Mouse (Mus musculus): ENCODE data around the gene Ces1d.

DNA sequence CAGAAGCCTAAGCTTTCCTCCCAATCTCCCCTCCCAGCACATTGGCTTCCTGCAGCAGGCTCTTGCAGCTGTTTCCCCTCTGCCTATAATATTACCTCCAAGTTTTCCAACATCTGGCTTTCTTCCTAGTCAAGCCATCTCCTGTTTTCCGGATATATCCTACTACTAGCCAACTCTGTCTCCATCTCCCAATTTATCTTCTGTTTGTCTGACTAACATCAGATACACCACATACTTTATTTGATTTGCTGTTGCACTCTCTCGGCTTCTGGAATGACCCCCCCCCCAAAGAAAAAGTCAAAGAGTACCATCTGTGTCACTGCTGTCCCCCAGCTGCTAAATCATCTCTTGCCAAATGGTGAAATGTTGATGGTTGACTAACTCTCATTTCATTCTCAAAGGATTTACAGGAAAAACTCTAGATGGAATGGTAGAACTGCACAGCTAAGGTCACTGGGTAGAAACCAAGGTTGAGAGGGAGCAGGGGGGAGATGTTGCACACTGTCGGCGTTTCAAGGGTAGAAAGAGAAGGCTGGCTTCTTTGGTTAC, 17.0 kb downstream of the Ces1d start:
- TF ChIP-seq CTCF (IDR thresholded peaks at IDR 0.05; ENCODE audit: control insufficient read depth, insufficient read depth, insufficient replicate concordance, low read depth, low read length): no peak
- no peak for TF ChIP-seq POLR2A (IDR thresholded peaks at IDR 0.05; ENCODE audit: control insufficient read depth, low read depth, low read length)
